Mouse (Mus musculus): Measurements from ENCODE around the gene Cnbd2. TPM values are rescaled to one million over a fixed set of nuclear protein-coding genes. Genes with fewer than 3 reads are reported as not detected.

The Cnbd2 gene
- total RNA-seq, 2 experiments from 2014 or later: 0.38 TPM; not detected in 1

DNA sequence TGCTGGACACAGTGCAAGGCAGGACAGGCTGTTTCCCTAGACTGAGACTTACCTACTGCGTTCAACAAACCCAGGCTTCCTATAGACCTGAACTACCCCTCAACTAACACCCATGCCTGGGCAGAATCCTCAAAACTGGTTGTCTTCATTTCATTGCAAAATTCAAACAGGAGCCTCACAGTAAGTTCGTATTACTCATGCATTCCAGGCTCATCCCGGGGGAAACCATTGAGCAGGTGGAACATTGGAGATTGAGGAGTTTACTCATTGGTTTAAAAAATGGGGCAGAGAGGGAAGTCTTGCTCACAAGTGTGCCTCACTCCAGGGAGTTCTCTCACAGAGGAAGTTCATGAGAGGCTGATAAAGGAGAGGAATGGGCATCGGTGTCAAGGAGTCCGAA is 1.6 kb upstream of the Cnbd2 start:
- ATAC-seq (replicated peaks; ENCODE audit: low FRiP score, poor library complexity, severe bottlenecking): no peak

DNA sequence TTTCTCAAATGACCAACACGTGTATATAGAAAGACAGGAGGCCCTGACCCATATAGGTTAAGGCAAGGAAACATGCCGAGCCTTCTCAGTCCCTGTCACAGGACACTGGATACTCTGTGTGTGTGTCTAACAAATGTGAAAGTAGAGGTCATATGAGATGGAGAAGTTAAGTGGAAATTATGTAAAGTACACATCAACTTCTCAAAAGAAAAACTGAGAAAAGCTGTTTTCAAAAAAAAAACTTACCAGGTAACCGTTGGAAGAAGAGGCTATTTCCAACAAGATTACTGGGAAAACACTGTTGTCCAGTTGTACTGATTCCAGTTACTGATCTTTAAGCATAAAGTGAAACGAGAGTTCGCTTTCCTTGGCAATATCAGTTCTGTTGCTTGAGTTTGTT is 1.2 kb upstream of the Cnbd2 start:
- ATAC-seq (replicated peaks; ENCODE audit: low FRiP score, poor library complexity, severe bottlenecking): no peak

DNA sequence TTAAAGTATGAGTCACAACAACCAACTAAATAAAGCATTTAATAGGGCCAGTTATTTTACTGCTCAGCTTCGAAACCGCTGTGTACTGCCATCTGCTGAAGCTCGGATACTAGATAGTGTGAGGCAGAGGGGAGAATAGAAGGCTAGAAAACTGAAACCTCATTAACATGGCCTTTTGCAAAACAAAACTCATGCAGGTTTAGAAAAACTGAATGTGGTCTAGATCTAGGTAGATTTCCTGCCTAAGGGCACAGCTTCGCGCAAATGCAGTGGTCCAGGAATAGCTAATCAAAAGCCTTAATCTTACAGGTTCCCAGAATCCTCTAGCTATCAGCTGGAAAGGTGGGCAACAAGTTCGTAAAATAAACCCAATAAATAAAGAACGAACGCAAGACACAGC is 658 bp upstream of the Cnbd2 start:
- ATAC-seq (replicated peaks; ENCODE audit: low FRiP score, poor library complexity, severe bottlenecking): no peak

DNA sequence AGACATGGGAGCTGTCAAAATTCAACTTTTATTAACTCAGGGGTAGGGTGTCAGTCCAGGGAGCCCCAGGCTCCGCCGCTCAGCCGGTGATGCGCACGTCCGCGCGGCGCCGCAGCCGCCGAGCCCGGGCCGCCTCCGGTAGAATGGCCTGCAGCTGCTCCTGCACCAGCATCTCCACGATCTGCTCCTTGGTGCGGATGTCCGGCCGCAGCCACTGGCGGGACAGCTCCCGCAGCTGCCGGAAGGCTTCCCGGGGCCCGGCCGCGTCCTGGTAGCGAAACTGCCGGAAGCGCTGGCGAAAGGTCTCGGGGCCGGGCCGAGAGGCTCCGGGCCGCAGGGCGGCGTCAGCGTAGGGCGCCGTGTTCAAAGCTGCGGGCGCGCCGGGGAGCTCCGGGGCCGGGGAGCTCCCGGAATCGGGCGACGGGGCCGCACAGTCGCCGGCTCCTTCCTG is 233 bp upstream of the Cnbd2 start:
- peak; percentile 62 for ATAC-seq (replicated peaks; ENCODE audit: low FRiP score, poor library complexity, severe bottlenecking)

DNA sequence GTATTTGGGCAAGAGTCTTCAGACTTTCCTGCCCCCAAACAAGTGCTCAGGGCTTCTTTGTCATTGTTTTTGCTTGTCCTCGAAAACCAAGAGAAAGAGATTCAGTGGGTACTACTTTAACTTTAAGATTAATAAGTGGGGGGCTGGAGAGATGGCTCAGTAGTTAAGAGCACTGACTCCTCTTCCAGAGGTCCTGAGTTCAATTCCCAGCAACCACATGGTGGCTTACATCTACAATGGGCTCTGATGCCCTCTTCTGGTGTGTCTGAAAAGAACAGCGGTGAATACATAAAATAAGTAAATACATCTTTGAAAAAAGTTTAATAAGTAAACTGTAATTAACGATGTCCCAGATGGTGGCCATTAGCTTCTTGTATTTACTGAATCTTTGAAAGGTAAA is 1.1 kb downstream of the Cnbd2 start:
- ATAC-seq (replicated peaks; ENCODE audit: low FRiP score, poor library complexity, severe bottlenecking): no peak

DNA sequence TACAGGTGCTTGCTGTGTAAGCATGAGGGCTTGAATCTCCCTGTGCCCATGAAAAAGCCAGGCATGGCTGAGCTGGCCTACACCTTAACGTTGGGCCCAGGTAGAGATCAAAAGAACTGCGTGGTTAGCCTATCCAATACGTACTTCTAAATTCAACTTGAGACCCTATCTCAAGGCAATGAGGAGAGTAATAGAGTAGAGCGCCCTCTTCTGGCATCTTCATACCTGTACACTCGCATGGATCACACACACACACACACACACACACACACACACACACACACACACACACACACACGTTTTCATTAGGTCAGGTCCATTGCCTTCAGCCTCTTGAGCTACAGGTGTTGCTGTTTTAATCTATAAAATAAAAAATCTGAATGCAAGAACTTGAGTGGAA is 2.7 kb downstream of the Cnbd2 start:
- no peak for ATAC-seq (replicated peaks; ENCODE audit: low FRiP score, poor library complexity, severe bottlenecking)

DNA sequence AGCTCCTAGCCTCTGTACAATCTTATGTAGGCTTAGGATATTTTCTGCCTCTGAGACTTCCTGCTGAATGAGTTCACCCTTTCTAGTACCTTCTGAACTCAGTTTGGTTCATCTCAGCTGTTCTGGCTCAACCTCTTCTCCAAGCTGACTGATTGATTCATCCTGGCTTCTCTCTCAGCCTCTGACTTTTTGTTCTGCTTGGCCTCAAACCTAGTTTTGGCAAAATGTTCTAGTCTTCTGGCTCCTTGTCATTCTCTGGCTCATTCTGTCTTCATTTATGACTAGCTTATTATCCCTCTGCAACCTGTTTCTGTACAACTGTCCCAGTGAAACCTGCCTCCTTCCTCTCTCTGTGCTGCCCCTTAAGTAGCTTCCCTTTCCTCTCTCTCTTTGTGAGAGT is 6.4 kb downstream of the Cnbd2 start:
- ATAC-seq (replicated peaks; ENCODE audit: low FRiP score, poor library complexity, severe bottlenecking): no peak

DNA sequence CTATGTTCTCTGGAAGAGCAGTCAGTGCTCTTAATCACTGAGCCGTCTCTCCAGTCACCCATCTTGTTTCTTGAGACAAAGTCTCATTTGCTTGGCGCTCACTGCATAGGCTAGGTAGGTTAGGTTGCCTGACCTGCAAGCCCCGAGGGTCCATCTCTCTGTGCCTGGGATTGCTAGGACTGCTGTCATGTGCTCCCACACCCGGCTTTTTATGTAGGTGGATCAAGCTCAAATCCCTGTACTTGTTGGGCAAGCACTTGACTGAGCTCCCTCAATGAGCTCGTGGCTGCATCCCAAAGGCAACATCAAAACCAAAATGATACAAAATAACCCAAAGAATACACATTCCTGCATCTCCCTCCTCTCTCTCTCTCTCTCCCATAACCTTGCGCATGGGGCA is 9.4 kb downstream of the Cnbd2 start:
- no peak for ATAC-seq (replicated peaks; ENCODE audit: low FRiP score, poor library complexity, severe bottlenecking)

DNA sequence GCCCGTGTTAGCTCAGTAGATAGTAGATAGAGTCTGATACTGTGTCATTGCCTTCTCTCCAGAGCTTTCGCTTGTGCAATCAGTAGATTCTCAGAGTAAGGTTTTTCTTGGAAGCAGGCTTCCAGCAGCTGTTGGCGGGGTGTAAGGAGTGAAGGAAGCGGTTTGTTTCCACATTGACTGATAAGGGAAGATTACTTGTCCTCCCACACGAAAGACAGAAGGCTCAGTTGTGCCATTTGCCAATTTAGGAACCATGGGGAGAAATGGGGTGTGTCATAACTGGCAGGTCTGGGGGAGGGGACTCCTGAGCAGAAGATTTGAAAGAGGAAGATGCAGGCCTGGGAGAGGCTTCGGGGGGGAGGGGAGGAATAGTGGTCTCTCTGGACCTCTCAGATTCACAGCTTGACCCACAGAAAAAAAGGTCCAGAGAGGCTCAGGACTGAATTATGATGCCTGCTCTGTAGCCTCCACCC is 12.1 kb downstream of the Cnbd2 start:
- ATAC-seq (replicated peaks; ENCODE audit: low FRiP score, poor library complexity, severe bottlenecking): 0 out of 2 replicates have a peak, but pooled peaks have one; percentile 27

DNA sequence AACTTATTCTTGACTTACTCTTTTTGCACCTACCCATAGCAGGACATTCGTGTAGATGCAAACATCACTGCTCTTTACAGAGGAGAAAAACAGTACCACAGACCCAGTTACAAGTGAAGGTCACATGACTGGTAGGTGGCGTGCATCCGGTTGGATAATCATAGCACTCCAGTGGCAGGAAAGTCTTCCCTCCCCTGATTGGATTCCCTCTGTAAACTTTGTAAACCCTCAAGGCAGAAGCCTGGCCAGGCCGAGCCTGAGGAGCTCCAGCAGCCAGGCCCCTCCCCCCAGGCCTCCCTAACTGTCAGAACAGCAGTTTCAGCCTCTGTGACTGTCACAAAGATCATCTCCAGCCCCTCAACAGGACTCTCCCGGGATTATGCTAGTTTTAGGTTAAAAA is 12.6 kb downstream of the Cnbd2 start:
- ATAC-seq (replicated peaks; ENCODE audit: low FRiP score, poor library complexity, severe bottlenecking): no peak

DNA sequence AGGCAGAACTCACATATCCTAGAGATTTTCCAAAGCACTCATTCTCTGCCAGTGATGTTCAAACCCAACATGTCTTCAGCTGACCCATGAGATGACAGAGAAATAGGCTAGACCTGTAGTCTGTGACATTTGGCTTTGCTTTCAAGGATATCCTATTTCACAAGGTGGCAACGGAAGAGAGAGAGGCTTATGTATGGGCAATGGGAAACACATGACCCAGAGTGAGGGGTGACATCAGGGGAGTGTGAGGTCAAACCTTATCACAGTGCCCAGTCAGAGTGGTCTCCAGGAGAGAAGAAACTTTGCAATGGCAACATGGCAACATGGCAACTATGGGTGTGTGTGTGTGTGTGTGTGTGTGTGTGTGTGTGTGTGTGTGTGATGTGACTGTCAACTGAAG is 18.6 kb downstream of the Cnbd2 start:
- ATAC-seq (replicated peaks; ENCODE audit: low FRiP score, poor library complexity, severe bottlenecking): no peak

DNA sequence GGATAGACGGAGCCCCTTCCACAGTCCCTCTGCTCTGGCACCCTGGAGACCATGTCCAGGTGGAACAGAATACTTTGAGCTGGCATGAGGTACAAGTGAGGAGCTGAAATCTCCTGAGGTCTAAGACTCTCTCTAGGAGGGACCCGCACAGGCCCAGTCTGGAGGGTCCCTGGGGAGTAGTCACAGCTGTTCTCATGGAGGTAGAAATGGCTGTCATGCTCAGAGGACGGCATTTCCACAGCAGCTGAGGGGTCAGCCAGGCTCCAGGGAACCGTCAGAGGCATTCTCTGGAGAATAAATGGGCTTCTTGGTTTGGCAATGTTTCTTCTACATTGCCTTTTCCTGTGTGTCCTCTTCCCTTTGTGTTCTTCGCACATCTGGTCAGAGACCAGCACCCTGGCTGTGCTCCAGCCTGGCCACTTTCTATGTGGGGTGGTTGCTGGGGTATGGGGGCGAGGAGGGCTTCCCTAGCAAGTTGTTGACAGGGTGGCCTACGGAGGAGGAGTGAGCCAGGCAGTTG is 19.4 kb downstream of the Cnbd2 start:
- ATAC-seq (replicated peaks; ENCODE audit: low FRiP score, poor library complexity, severe bottlenecking): no peak

DNA sequence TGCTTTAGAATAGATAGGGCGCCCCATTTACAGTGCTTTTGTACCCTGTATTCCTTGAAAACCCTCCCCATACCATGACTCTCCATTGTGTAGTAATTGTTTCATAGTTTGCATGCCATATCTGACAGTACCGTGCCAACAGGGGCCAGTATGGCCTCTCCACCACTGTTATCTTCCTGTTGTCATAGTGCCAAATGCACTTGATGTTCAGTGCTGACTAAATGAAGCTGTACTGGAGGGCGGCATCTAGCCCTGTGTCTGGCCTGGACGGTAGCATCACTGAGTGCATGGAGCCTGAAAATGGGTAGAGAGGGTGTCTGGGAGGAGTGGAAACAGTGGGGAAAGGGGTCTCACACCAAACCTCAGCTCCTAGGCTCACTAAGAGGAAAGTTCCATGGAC is 28.0 kb downstream of the Cnbd2 start:
- ATAC-seq (replicated peaks; ENCODE audit: low FRiP score, poor library complexity, severe bottlenecking): no peak

DNA sequence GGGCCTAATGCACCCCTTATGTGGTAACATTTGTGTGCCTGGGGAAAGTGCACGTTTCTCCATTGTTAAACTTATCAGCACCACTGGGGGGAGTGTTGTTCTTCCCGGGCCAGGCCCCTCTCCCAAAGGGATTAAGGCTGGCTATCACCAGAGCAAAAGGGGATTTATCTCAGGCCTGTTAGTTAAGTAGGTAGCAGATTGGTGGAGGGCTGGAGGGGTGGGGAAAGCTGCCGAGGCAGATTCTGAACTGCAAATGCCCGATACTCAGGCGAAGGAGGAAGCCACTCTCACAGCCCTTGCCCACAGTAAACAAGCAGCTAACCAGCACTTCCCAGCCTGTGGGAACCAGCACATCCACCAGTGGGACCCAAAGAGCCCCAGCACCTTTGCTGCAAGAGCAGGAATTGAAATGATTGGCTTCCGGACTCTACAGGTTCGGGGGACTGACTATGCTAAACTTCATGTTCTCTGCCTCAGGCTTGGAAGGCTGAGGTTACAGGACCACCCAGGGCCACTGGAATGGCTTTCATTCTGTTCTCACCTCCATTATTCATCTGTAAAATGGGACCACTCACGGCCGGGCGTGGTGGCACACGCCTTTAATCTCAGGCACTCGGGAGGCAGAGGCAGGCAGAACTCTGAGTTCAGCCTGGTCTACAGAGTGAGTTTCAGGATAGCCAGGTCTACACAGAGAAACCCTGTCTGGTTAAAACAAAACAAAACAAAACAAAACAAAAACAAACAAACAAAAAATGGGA is 32.9 kb downstream of the Cnbd2 start:
- ATAC-seq (replicated peaks; ENCODE audit: low FRiP score, poor library complexity, severe bottlenecking): no peak

DNA sequence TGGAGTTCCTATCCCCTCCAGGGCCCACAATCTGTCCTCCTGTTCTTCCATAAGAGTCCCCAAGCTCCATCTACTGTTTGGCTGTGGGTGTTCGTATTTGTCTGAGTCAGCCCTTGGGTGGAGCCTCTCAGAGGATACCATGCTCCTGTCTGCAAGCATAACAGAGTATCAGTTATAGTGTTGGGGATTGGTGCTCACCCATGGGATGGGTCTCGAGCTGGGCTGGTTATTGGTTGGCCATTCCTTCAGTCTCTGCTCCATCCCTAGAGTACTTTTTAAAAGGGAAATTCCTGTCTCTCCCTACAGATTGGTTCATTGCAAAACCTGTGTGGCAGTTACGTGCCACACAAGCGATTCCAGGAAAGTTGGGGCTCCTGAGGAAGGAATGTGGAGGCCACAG is 36.7 kb downstream of the Cnbd2 start:
- ATAC-seq (replicated peaks; ENCODE audit: low FRiP score, poor library complexity, severe bottlenecking): no peak

DNA sequence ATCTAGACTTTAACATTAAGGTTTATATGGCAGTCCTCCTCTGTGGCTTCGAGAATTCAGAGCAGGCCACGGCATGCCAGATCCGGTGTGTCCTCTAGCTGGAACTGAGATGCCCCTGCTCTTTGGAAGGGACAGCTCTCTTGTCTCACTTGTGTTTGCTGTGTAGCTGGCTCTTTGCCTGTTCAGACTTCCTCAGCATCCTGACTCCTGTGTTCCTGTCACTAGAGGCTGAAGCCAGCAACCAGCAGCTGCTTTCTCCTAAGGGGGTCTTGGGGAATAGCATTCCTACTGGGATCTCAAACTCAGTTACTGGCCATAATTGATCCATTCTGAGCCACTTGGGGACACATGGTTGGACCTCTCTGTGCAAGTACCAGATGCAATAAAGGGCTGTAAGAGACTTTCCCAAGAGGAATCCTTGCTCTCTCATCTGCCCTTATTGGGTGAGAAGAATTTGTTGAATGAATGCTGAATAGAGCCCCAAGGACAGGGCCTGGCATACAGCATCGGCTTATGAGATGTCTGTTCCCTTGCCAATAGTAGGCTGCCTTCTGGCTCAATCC is 37.3 kb downstream of the Cnbd2 start:
- no peak for ATAC-seq (replicated peaks; ENCODE audit: low FRiP score, poor library complexity, severe bottlenecking)

DNA sequence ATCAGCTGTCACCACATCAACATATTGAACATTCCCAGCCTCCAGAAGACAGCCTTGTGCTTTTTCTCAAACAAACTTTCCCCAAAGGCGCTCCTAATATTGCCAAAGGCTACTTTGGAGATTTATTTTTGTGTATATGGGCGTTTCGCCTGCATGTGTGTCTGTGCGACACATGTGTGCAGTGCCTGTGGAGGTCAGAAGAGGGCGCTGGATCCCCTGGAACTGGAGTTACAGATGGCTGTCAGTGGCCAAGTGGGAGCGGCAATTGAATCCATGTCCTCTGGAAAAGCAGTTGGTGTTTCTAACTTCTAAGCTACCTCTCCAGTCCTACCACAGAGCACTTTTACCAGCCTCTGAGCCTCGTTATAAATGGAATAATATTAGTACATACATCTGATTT is 39.1 kb downstream of the Cnbd2 start:
- ATAC-seq (replicated peaks; ENCODE audit: low FRiP score, poor library complexity, severe bottlenecking): no peak

DNA sequence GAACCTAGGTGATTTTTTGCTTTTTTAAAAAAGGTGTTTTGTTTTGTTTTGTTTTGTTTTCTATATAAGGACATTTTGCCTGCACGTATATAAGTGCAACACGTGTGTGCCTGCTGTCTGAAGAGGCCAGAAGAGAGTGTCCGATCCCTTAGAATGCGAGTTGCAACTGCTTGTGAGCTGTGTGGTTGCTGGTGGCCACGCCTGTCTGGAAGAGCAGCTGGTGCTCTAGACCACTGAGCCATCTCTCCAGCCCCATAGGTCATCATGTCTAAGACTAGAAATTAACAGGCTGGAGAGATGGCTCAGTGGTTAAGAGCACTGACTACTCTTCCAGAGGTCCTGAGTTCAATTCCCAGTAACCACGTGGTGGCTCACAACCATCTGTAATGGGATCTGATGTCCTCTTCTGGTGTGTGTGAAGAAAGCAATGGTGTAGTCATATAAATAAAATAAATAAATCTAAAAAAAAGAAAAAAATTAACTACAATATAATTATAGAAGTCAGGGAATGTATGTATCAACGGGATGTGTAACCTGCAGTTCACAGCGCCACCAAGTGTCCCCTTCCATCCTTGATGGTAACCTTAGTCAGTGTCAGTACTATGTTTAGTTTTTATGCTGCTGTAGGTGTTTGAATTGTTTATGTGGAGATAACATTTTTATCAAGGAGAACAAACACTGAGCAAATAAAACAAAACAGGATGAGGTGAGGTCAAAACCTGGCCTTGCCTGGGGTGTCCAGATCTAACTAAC is 40.5 kb downstream of the Cnbd2 start:
- ATAC-seq (replicated peaks; ENCODE audit: low FRiP score, poor library complexity, severe bottlenecking): no peak

DNA sequence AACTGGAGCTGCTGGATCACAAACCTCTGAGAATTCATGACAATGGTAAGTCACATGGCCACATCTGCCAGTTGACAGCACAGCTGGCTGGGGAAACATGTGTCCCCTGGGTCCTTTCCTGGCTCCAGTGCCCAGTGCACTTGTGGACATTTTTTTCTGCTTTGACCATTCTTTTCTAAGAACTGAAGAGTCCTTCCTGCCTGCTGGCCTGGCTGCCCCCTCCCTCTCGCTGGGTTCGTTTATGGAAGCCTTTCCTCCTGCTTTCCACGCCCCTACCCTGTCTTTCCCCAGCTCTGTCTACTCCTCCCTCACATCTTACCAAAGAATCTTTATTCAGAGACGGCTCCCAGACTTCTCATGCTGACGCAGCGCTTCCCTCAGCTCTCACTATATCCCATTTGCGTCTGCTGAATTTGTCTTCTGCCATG is 41.2 kb downstream of the Cnbd2 start:
- ATAC-seq (replicated peaks; ENCODE audit: low FRiP score, poor library complexity, severe bottlenecking): no peak

DNA sequence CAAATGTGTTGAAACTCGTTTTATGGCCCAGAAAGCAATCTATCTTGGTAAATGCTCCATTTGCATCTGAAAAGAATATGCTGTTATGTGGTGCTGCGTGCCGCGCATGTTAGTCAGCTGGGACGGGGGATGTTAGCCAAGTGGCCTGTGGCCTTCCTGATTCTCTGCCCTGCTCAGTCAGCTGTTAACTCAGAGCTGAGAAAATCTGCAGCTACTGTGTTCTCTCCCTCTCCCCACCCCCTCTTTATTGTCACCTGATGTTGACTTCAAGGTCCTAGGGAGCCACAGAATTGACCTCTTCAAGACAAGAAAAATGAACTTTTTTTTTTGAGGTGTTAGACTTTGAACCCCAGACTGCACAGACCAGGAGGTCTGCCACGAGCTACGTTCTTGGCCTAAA is 43.9 kb downstream of the Cnbd2 start:
- ATAC-seq (replicated peaks; ENCODE audit: low FRiP score, poor library complexity, severe bottlenecking): no peak

DNA sequence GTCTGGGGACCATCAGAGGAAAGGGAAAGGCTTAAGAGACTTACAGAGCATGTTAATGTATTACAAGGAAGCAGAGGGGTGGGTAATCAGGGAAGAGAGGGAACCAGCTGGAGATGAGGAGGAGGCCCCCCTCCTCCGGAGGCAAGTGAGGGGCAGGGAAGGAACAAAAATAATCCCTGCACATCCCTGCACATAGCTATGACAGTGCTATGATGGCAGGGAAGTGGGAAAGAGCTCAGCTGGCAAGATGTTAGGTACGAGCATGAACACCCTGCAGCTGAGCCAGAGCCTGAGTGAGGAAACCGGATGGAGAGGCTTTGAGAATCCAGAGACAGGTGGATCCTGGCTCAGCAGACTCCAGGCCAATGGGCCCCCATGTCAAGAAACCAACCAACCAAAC is 56.4 kb downstream of the Cnbd2 start:
- ATAC-seq (replicated peaks; ENCODE audit: low FRiP score, poor library complexity, severe bottlenecking): no peak
